Mouse (Mus musculus): ENCODE measurements around the gene H2afy.
"Not testable (repeated sequence)": the region's sequence is repeated elsewhere in the genome, so short reads cannot be mapped to it uniquely, and the experiment has no call there.

H2afy gene

GRCm38 (mm10) chr13:56069643-56070042 lies 66.5 kb downstream of the H2afy start:
- no peak for DNase-seq

GRCm38 (mm10) chr13:56068517-56068916 lies 67.6 kb downstream of the H2afy start:
- no peak for DNase-seq

GRCm38 (mm10) chr13:56066904-56067303 lies 69.3 kb downstream of the H2afy start:
- DNase-seq: no peak

- no peak for DNase-seq
Observed at GRCm38 (mm10) chr13:56066152-56066551, 70.0 kb downstream of the H2afy start.

GRCm38 (mm10) chr13:56057761-56058160 lies 78.4 kb downstream of the H2afy start:
- no peak for DNase-seq

- no peak for DNase-seq
Observed at GRCm38 (mm10) chr13:56055720-56056119, 80.4 kb downstream of the H2afy start.

GRCm38 (mm10) chr13:56054089-56054488 lies 82.1 kb downstream of the H2afy start:
- DNase-seq: no peak

GRCm38 (mm10) chr13:56052781-56053180 lies 83.4 kb downstream of the H2afy start:
- DNase-seq: no peak

GRCm38 (mm10) chr13:56050246-56050645 lies 85.9 kb downstream of the H2afy start:
- DNase-seq: no peak

- no peak for DNase-seq
Observed at GRCm38 (mm10) chr13:56042221-56042620, 93.9 kb downstream of the H2afy start.

GRCm38 (mm10) chr13:56040621-56041020 lies 95.5 kb downstream of the H2afy start:
- DNase-seq: no peak

GRCm38 (mm10) chr13:56039610-56040371 lies 96.4 kb downstream of the H2afy start:
- DNase-seq: no peak

GRCm38 (mm10) chr13:56029006-56029405 lies 107.2 kb downstream of the H2afy start:
- DNase-seq: no peak

GRCm38 (mm10) chr13:56027996-56028395 lies 108.2 kb downstream of the H2afy start:
- DNase-seq: not testable (repeated sequence)

- DNase-seq: no peak
Observed at GRCm38 (mm10) chr13:56026623-56027022, 109.5 kb downstream of the H2afy start.

GRCm38 (mm10) chr13:56026026-56026425 lies 110.1 kb downstream of the H2afy start:
- DNase-seq: no peak

- DNase-seq: no peak
Observed at GRCm38 (mm10) chr13:56025027-56025410, 111.1 kb downstream of the H2afy start.

GRCm38 (mm10) chr13:56024410-56025026 lies 111.6 kb downstream of the H2afy start:
- no peak for DNase-seq

Measured in right cerebral cortex, postnatal 4 days (tissue).